Mouse (Mus musculus) embryonic facial prominence, embryonic 11.5 days (tissue): ENCODE measurements around the gene Ap1ar. TPM values are rescaled to one million over a fixed set of nuclear protein-coding genes. Genes with fewer than 3 reads are reported as not detected.

ENCODE experiments used
- ATAC-seq: fragments of 200-750 bp; cut with Nextera tagmentation; replicated peaks from 2 replicates; pipeline ENCODE4 v1.8.0; 2017; ENCODE audit warnings: low read depth; ENCODE audit not compliant: insufficient number of reproducible peaks, low FRiP score, low TSS enrichment
- DNase-seq: peaks from one replicate; pipeline ENCODE4 v3.0.0-alpha.2; 2015; ENCODE audit warnings: low spot score
- H3K27ac ChIP-seq: fragments of 300-500 bp; sonication (generic); replicated peaks from 2 replicates; pipeline ENCODE4 v1.5.1; 2014; ENCODE audit warnings: mild to moderate bottlenecking, low read depth, low read length, control low read depth
- H3K27me3 ChIP-seq: fragments of 300-500 bp; sonication (generic); 2 replicates; pipeline ENCODE4 v1.6.1; 2014; ENCODE audit warnings: mild to moderate bottlenecking, low read length, moderate library complexity, mixed read lengths; ENCODE audit not compliant: control insufficient read depth, insufficient read depth
- H3K36me3 ChIP-seq: fragments of 300-500 bp; sonication (generic); replicated peaks from 2 replicates; pipeline ENCODE4 v1.6.1; 2014; ENCODE audit warnings: low read depth, mild to moderate bottlenecking, low read length, moderate library complexity, mixed read lengths; ENCODE audit not compliant: control insufficient read depth, insufficient read depth
- H3K4me1 ChIP-seq: fragments of 300-500 bp; sonication (generic); 2 replicates; pipeline ENCODE4 v1.6.1; 2014; ENCODE audit warnings: low read length, mixed read lengths; ENCODE audit not compliant: control insufficient read depth, insufficient read depth
- H3K4me2 ChIP-seq: fragments of 300-500 bp; sonication (generic); 2 replicates; pipeline ENCODE4 v1.6.1; 2014; ENCODE audit warnings: low read depth, mild to moderate bottlenecking, control low read depth, low read length, moderate library complexity
- H3K4me3 ChIP-seq: fragments of 300-500 bp; sonication (generic); 2 replicates; pipeline ENCODE4 v1.5.1; 2014; ENCODE audit warnings: low read depth, low read length, control low read depth
- H3K9ac ChIP-seq: fragments of 300-500 bp; sonication (generic); replicated peaks from 2 replicates; pipeline ENCODE4 v1.6.1; 2014; ENCODE audit warnings: mild to moderate bottlenecking, control low read depth, low read length
- H3K9me3 ChIP-seq: fragments of 300-500 bp; sonication (generic); replicated peaks from 2 replicates; pipeline ENCODE4 v1.6.1; 2016; ENCODE audit warnings: mild to moderate bottlenecking, low read length, inconsistent platforms, mixed read lengths; ENCODE audit not compliant: control insufficient read depth
- WGBS: fragments of 180-500 bp; shearing (Covaris S2); extraction: QIAGEN DNeasy Blood & Tissue Kit; methylation state at CpG from one replicate; pipeline ENCODE4 v1.1.7; 2014; 5-methylcytosine and 5-hydroxymethylcytosine counted together
- polyA plus RNA-seq: library from polyadenylated mRNA; unstranded; fragments of >200 nt; fragmentation: Nextera tagmentation; extraction: Ambion mirVana; gene quantifications from 2 replicates; pipeline ENCODE4 v1.2.1, GENCODE M21; 2014

The Ap1ar gene
- polyA plus RNA-seq, 1 experiment from 2014 or later: 66.9 TPM

- Histone ChIP-seq H3K9me3 (no peaks in the 10 kb centered on the region), H3K4me1 (no peaks in the 10 kb centered on the region), H3K9ac (peak overlapping the region; percentile 91), H3K4me3 (peak overlapping the region; percentile 93), H3K27ac (peak overlapping the region; percentile 77; the same call in 1 of the 2 replicates), H3K36me3 (no peaks in the 10 kb centered on the region), H3K27me3 (no peaks in the 10 kb centered on the region), H3K4me2 (peak overlapping the region; percentile 75)
- DNase-seq (peak; percentile 15), ATAC-seq (peak; percentile 59)
- WGBS: under 1% methylated on average over 17 of the region's 17 CpGs
These were observed 547 bp downstream of the Ap1ar start for GRCm38 (mm10) chr3:127836798-127837153.

- H3K4me2 ChIP-seq: no peak overlapping the region
These were observed 1.7 kb downstream of the Ap1ar start for GRCm38 (mm10) chr3:127835594-127835993.

GRCm38 (mm10) chr3:127834040-127834439 is 3.3 kb downstream of the Ap1ar start:
- Histone ChIP-seq H3K27me3 (no peaks in the 10 kb centered on the region), H3K4me1 (no peaks in the 10 kb centered on the region), H3K9ac (no peak overlapping the region), H3K27ac (no peak overlapping the region), H3K4me2 (no peak overlapping the region), H3K9me3 (no peaks in the 10 kb centered on the region), H3K4me3 (no peak overlapping the region), H3K36me3 (no peaks in the 10 kb centered on the region)
- DNase-seq: no peak
- no peak for ATAC-seq
- WGBS: 83% methylated on average over 4 of the region's 4 CpGs

More at GRCm38 (mm10) chr3:127835594-127835993, 1.7 kb downstream of the Ap1ar start:
- H3K9ac ChIP-seq: no peak overlapping the region
- no peaks in the 10 kb centered on the region for H3K9me3 ChIP-seq
- DNase-seq (no peak), ATAC-seq (no peak)
- H3K36me3 ChIP-seq: no peaks in the 10 kb centered on the region
- 83% methylated on average over 6 of the region's 6 CpGs for WGBS
- H3K27me3 ChIP-seq: no peaks in the 10 kb centered on the region
- H3K4me3 ChIP-seq: no peak overlapping the region
- no peaks in the 10 kb centered on the region for H3K4me1 ChIP-seq
- H3K27ac ChIP-seq: no peak overlapping the region

- no peak overlapping the region for H3K27ac ChIP-seq
- H3K4me2 ChIP-seq: no peak overlapping the region
- no peaks in the 10 kb centered on the region for H3K4me1 ChIP-seq
- no peak overlapping the region for H3K9ac ChIP-seq
- H3K36me3 ChIP-seq: no peaks in the 10 kb centered on the region
- DNase-seq (no peak), ATAC-seq (no peak)
- H3K4me3 ChIP-seq: no peak overlapping the region
- 69% methylated on average over 6 of the region's 6 CpGs for WGBS
- H3K27me3 ChIP-seq: no peaks in the 10 kb centered on the region
- no peaks in the 10 kb centered on the region for H3K9me3 ChIP-seq
These were observed 6.2 kb downstream of the Ap1ar start for GRCm38 (mm10) chr3:127831079-127831478.

GRCm38 (mm10) chr3:127830183-127830582 is 7.1 kb downstream of the Ap1ar start:
- Histone ChIP-seq H3K4me2 (no peak overlapping the region), H3K4me3 (no peak overlapping the region), H3K27ac (no peak overlapping the region), H3K36me3 (no peaks in the 10 kb centered on the region), H3K4me1 (no peaks in the 10 kb centered on the region), H3K9ac (no peak overlapping the region), H3K27me3 (no peaks in the 10 kb centered on the region), H3K9me3 (no peaks in the 10 kb centered on the region)
- DNase-seq (no peak), ATAC-seq (no peak)
- WGBS: 94% methylated on average over 10 of the region's 10 CpGs

- Histone ChIP-seq H3K9me3 (no peaks in the 10 kb centered on the region), H3K9ac (no peak overlapping the region), H3K4me1 (no peaks in the 10 kb centered on the region), H3K4me3 (no peak overlapping the region), H3K36me3 (no peaks in the 10 kb centered on the region), H3K27ac (no peak overlapping the region), H3K27me3 (no peaks in the 10 kb centered on the region), H3K4me2 (no peak overlapping the region)
- WGBS: 45% methylated on average over 7 of the region's 7 CpGs
- ATAC-seq: no peak
- no peak for DNase-seq
These were observed 10.2 kb downstream of the Ap1ar start for GRCm38 (mm10) chr3:127827123-127827522.

- H3K27me3 ChIP-seq: no peaks in the 10 kb centered on the region
- H3K9me3 ChIP-seq: no peaks in the 10 kb centered on the region
- WGBS: 82% methylated on average over 7 of the region's 7 CpGs
- no peak for ATAC-seq
- no peak overlapping the region for H3K4me3 ChIP-seq
- no peaks in the 10 kb centered on the region for H3K36me3 ChIP-seq
- no peak for DNase-seq
- no peak overlapping the region for H3K9ac ChIP-seq
- no peak overlapping the region for H3K27ac ChIP-seq
- no peaks in the 10 kb centered on the region for H3K4me1 ChIP-seq
- no peak overlapping the region for H3K4me2 ChIP-seq
These were observed 10.8 kb downstream of the Ap1ar start for GRCm38 (mm10) chr3:127826503-127826902.

GRCm38 (mm10) chr3:127823886-127824863 is 13.1 kb downstream of the Ap1ar start:
- Histone ChIP-seq H3K27ac (no peak overlapping the region), H3K4me2 (no peak overlapping the region), H3K4me1 (no peaks in the 10 kb centered on the region), H3K9ac (no peak overlapping the region), H3K9me3 (no peaks in the 10 kb centered on the region), H3K27me3 (no peaks in the 10 kb centered on the region), H3K36me3 (no peaks in the 10 kb centered on the region; the same call in 1 of the 2 replicates), H3K4me3 (no peak overlapping the region)
- WGBS: 86% methylated on average over 17 of the region's 17 CpGs
- no peak for ATAC-seq
- no peak for DNase-seq
